Mouse (Mus musculus) heart, postnatal 36 days (tissue): Measurements from ENCODE around the gene Dnm1. TPM values are rescaled to one million over a fixed set of nuclear protein-coding genes. Genes with fewer than 3 reads are reported as not detected.
"Not testable (repeated sequence)": the region's sequence is repeated elsewhere in the genome, so short reads cannot be mapped to it uniquely, and the experiment has no call there.

Experiments used
- DNase-seq, 2 experiments: peaks; one replicate each; pipeline ENCODE4 v3.0.0; 2021 to 2022
- intact Hi-C: fragments of 180-260 bp; cut with DNase I; formaldehyde crosslinking; loops from one replicate; pipeline ENCODE4 v1.15.1; 2025
- total RNA-seq, 2 experiments: library from RNA; stranded (reverse); gene quantifications; 2 replicates each; pipeline ENCODE4 v1.2.3; 2021

Gene Dnm1
- total RNA-seq, 2 experiments from 2014 or later, result 4.0 TPM

GRCm38 (mm10) chr2:32317791-32318417, 35.2 kb downstream of the Dnm1 start:
- DNase-seq, result peak; percentile 63 to 72
- intact Hi-C loops, result no loop called here

- intact Hi-C loops, result no loop called here
These were observed 36.1 kb downstream of the Dnm1 start for GRCm38 (mm10) chr2:32316887-32317656.

GRCm38 (mm10) chr2:32315751-32316150, 37.4 kb downstream of the Dnm1 start:
- intact Hi-C loops, result no loop called here
- peak in 1 of 2 experiments; percentile 29 for DNase-seq

More at GRCm38 (mm10) chr2:32316887-32317656, 36.1 kb downstream of the Dnm1 start:
- DNase-seq, result no peak

- DNase-seq, result no peak
- intact Hi-C loops, result loop anchor here (5.0 kb wide), 1 partner anchor 82 kb away; the partner anchor contains the start of gene Ptges2
These were observed 38.3 kb downstream of the Dnm1 start for GRCm38 (mm10) chr2:32314831-32315230.

GRCm38 (mm10) chr2:32312318-32312964, 40.7 kb downstream of the Dnm1 start:
- intact Hi-C loops, result loop anchor here (5.0 kb wide), 1 partner anchor 85 kb away; the partner anchor contains the start of gene Ptges2
- peak; percentile 64 to 77 for DNase-seq

- intact Hi-C loops, result loop anchor here (5.0 kb wide), 1 partner anchor 86 kb away; the partner anchor contains the start of gene Ptges2
- no peak for DNase-seq
These were observed 41.5 kb downstream of the Dnm1 start for GRCm38 (mm10) chr2:32311443-32312317.

GRCm38 (mm10) chr2:32310096-32310845, 42.9 kb downstream of the Dnm1 start:
- peak in 1 of 2 experiments; percentile 13 for DNase-seq
- intact Hi-C loops, result loop anchor here (5.0 kb wide), 1 partner anchor 87 kb away; the partner anchor contains the start of gene Ptges2

GRCm38 (mm10) chr2:32308870-32309568, 44.1 kb downstream of the Dnm1 start:
- no peak for DNase-seq
- intact Hi-C loops, result loop anchor here (2.0 kb wide), 1 partner anchor 42 kb away; no protein-coding TSS in a partner anchor

- DNase-seq, result peak; percentile 53 to 59
- intact Hi-C loops, result loop anchor here (2.0 kb wide), 1 partner anchor 43 kb away; no protein-coding TSS in a partner anchor
These were observed 45.0 kb downstream of the Dnm1 start for GRCm38 (mm10) chr2:32307941-32308760.

GRCm38 (mm10) chr2:32307247-32307798, 45.8 kb downstream of the Dnm1 start:
- no peak for DNase-seq
- intact Hi-C loops, result no loop called here

- intact Hi-C loops, result no loop called here
- no peak for DNase-seq
These were observed 47.0 kb downstream of the Dnm1 start for GRCm38 (mm10) chr2:32306176-32306575.

GRCm38 (mm10) chr2:32305668-32306067, 47.5 kb downstream of the Dnm1 start:
- intact Hi-C loops, result no loop called here
- DNase-seq, result no peak

- intact Hi-C loops, result no loop called here
These were observed 48.8 kb downstream of the Dnm1 start for GRCm38 (mm10) chr2:32304145-32304832.

GRCm38 (mm10) chr2:32302952-32303351, 50.2 kb downstream of the Dnm1 start:
- no peak for DNase-seq
- intact Hi-C loops, result no loop called here

More at GRCm38 (mm10) chr2:32304145-32304832, 48.8 kb downstream of the Dnm1 start:
- DNase-seq, result peak; percentile 50 to 64

- intact Hi-C loops, result no loop called here
- no peak for DNase-seq
These were observed 53.7 kb downstream of the Dnm1 start for GRCm38 (mm10) chr2:32299469-32299868.

GRCm38 (mm10) chr2:32295842-32296241, 57.3 kb downstream of the Dnm1 start:
- intact Hi-C loops, DNase-seq: not testable (repeated sequence)

- DNase-seq, result no peak
- intact Hi-C loops, result no loop called here
These were observed 57.9 kb downstream of the Dnm1 start for GRCm38 (mm10) chr2:32295285-32295684.
